Mouse (Mus musculus): ENCODE data around the gene Rfc1. TPM values are rescaled to one million over a fixed set of nuclear protein-coding genes. Genes with fewer than 3 reads are reported as not detected.
"Not testable (repeated sequence)": the region's sequence is repeated elsewhere in the genome, so short reads cannot be mapped to it uniquely, and the experiment has no call there.

Rfc1 gene
- polyA plus RNA-seq, 1 experiment from 2014 or later: 84.4 TPM

DNA sequence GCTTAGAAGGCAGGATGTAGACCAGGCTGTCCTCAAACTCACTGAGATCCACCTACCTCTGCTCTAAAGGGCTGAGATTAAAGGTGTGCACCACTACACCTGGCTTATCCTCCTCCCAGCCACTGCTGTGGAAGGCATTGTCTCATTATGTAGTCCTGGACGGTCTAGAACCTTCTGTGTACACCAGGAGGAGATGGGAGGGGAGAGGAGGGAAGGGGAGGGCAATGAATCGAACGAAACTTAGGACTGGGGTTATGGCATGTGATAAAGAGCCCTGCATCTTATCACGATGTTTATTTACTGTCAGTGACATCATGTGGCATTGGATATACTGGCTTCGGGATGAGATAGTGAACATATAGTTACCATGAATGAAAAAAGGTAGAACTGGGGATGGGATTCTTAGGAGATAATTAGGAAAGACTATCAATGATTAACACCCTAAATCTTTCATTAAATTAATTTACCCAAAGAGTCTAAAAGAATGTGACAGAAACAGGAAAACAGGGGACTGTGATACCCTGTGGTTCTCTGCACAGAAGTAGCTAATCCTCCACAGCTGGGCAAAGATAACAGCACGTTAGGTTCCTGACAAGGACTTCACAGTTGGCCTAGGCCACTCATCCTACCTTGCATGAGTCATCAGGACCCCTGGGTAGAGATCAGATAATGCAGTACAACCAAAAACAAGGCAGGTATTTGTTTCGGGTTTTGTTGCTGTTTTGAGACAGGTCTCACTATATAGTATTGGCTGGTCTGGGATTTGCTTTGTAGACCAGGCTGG, 37.1 kb downstream of the Rfc1 start:
- Histone ChIP-seq H3K4me1 (no peaks in the 10 kb centered on the region), H3K9me3 (no peaks in the 10 kb centered on the region), H3K4me3 (no peak overlapping the region), H3K4me2 (no peak overlapping the region), H3K27ac (no peak overlapping the region), H3K27me3 (no peaks in the 10 kb centered on the region), H3K36me3 (peaks cover 40% of the 10 kb centered on the region), H3K9ac (no peak overlapping the region)
- ATAC-seq (ENCODE audit: borderline replicate concordance, extremely low read depth, low FRiP score, low TSS enrichment): no peak
- WGBS: 66% methylated on average over 7 of the region's 7 CpGs

DNA sequence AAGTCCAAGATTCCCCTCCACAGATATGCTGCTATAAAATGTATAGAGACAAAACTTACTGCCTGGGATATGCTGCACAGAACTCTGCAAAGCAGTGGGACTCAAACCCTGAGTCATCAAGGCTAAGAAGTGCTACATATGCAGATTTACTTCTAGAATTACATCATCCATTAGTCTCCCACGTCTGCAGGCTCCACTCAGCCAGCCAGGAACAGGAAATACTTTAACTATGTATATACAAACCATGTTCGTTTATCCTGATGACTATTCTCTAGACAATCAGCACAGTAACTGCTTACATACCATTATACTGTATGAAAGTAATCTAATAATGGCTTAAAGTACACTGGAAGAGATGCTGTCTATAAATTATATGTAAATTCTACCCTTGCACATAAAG, 41.2 kb downstream of the Rfc1 start:
- peaks cover 50% of the 10 kb centered on the region for H3K36me3 ChIP-seq

DNA sequence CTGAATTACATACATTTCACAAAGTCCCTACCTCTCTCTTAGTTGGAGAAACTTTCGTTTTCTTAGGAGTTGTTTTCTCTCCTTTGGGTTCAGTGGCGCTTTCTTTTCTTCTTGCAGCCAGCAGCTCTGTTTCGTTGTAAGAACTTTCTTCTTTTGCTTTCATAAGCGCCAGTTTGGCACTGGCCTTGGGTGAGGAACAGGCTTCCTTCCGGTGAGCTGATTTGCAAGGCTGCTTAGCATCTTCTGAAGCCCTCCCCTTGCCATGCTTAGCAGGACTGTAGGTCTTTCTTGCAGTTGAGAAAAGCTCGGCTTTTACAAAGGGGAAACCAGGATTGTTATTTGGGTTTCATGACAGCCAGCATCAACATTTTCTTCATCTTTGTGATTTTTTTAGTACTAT, 41.8 kb downstream of the Rfc1 start:
- no peak overlapping the region for H3K4me3 ChIP-seq
- no peak overlapping the region for H3K27ac ChIP-seq
- H3K4me2 ChIP-seq: no peak overlapping the region
- no peak overlapping the region for H3K9ac ChIP-seq
- no peaks in the 10 kb centered on the region for H3K4me1 ChIP-seq
- no peaks in the 10 kb centered on the region for H3K9me3 ChIP-seq
- 87% methylated on average over 6 of the region's 6 CpGs for WGBS
- no peaks in the 10 kb centered on the region for H3K27me3 ChIP-seq
- no peak for ATAC-seq (ENCODE audit: borderline replicate concordance, extremely low read depth, low FRiP score, low TSS enrichment)
- peaks cover 52% of the 10 kb centered on the region for H3K36me3 ChIP-seq

More for the DNA sequence above, 41.2 kb downstream of the Rfc1 start:
- Histone ChIP-seq H3K9ac (no peak overlapping the region), H3K9me3 (no peaks in the 10 kb centered on the region), H3K27ac (no peak overlapping the region), H3K4me3 (no peak overlapping the region), H3K4me2 (no peak overlapping the region), H3K27me3 (no peaks in the 10 kb centered on the region), H3K4me1 (no peaks in the 10 kb centered on the region)
- peak; percentile 55; the same call in 1 of the 2 replicates for ATAC-seq (ENCODE audit: borderline replicate concordance, extremely low read depth, low FRiP score, low TSS enrichment)
- WGBS: 25% methylated on average over 2 of the region's 2 CpGs

GRCm38 (mm10) chr5:65289009-65289408, 46.5 kb downstream of the Rfc1 start:
- WGBS: 83% methylated on average over 8 of the region's 8 CpGs
- ATAC-seq (ENCODE audit: borderline replicate concordance, extremely low read depth, low FRiP score, low TSS enrichment): not testable (repeated sequence)

GRCm38 (mm10) chr5:65287751-65288701, 47.4 kb downstream of the Rfc1 start:
- no peak overlapping the region for H3K4me2 ChIP-seq
- H3K4me3 ChIP-seq: no peak overlapping the region
- H3K27ac ChIP-seq: no peak overlapping the region
- H3K9ac ChIP-seq: no peak overlapping the region
- ATAC-seq (ENCODE audit: borderline replicate concordance, extremely low read depth, low FRiP score, low TSS enrichment): no peak
- peaks cover 65% of the 10 kb centered on the region for H3K36me3 ChIP-seq
- no peaks in the 10 kb centered on the region for H3K4me1 ChIP-seq
- 83% methylated on average over 24 of the region's 24 CpGs for WGBS
- no peaks in the 10 kb centered on the region for H3K27me3 ChIP-seq
- no peaks in the 10 kb centered on the region for H3K9me3 ChIP-seq

More at GRCm38 (mm10) chr5:65289009-65289408, 46.5 kb downstream of the Rfc1 start:
- H3K36me3 ChIP-seq: peaks cover 70% of the 10 kb centered on the region
- not testable (repeated sequence) for H3K4me3 ChIP-seq, H3K4me2 ChIP-seq, H3K4me1 ChIP-seq, H3K9ac ChIP-seq, H3K27me3 ChIP-seq, H3K27ac ChIP-seq, H3K9me3 ChIP-seq

GRCm38 (mm10) chr5:65284171-65284570, 51.3 kb downstream of the Rfc1 start:
- H3K4me2 ChIP-seq: no peak overlapping the region
- H3K4me3 ChIP-seq: no peak overlapping the region
- H3K36me3 ChIP-seq: peaks cover 52% of the 10 kb centered on the region
- no peaks in the 10 kb centered on the region for H3K27me3 ChIP-seq
- H3K4me1 ChIP-seq: no peaks in the 10 kb centered on the region
- WGBS: 97% methylated on average over 3 of the region's 3 CpGs
- H3K9me3 ChIP-seq: no peaks in the 10 kb centered on the region
- ATAC-seq (ENCODE audit: borderline replicate concordance, extremely low read depth, low FRiP score, low TSS enrichment): no peak
- H3K27ac ChIP-seq: no peak overlapping the region
- H3K9ac ChIP-seq: no peak overlapping the region

DNA sequence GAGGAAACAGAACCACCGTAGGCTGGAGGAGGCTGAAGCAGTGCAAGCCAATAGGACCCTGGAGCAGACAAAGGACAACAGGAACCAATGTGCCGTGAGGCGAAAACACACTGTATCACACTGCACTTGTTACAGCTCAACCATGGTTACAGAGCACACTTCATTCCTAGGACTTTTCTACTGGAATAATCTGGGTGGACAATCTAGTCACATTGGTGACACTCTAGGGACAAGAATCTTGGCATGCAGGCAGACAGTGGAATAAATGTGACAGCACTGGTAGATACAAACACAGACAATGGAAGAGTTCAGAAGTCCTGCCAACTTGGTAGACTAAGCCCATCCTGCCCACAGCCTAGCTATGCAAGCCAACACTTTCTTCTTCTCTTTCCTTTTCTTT, 54.3 kb downstream of the Rfc1 start:
- no peaks in the 10 kb centered on the region for H3K27me3 ChIP-seq
- no peak overlapping the region for H3K4me3 ChIP-seq
- no peak overlapping the region for H3K9ac ChIP-seq
- no peak overlapping the region for H3K4me2 ChIP-seq
- H3K9me3 ChIP-seq: no peaks in the 10 kb centered on the region
- peaks cover 58% of the 10 kb centered on the region for H3K36me3 ChIP-seq
- no peak for ATAC-seq (ENCODE audit: borderline replicate concordance, extremely low read depth, low FRiP score, low TSS enrichment)
- H3K4me1 ChIP-seq: no peaks in the 10 kb centered on the region
- H3K27ac ChIP-seq: no peak overlapping the region
- 92% methylated on average over 3 of the region's 3 CpGs for WGBS

DNA sequence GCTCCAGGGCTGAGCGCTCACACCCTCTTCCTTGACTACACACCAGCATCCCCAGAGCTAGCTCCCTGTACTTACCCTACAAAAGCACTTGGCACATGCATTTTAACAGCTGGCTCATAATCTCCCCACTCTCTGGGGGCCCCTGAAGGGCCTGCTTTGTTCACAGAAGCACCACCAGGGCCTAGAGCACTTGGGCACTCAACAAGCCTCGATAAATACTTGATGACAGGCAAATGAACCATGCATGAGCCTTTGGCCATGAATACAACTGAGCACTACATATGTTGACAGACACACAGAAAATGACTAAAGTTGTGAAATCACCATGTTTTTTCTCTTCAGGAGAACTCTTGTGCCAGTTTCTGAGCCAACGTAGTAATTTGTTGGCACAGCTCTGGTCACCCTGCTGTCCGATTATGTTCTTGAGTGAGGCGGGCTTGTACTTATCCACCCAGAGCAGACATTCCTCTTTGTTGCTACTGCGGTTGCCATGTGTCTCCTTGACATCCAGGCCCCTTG, 56.3 kb downstream of the Rfc1 start:
- H3K9me3 ChIP-seq: no peaks in the 10 kb centered on the region
- ATAC-seq (ENCODE audit: borderline replicate concordance, extremely low read depth, low FRiP score, low TSS enrichment): peak; percentile 64; the same call in 1 of the 2 replicates
- 81% methylated on average over 6 of the region's 6 CpGs for WGBS
- H3K4me2 ChIP-seq: no peak overlapping the region
- no peak overlapping the region for H3K27ac ChIP-seq
- no peak overlapping the region for H3K4me3 ChIP-seq
- H3K27me3 ChIP-seq: no peaks in the 10 kb centered on the region
- H3K9ac ChIP-seq: no peak overlapping the region
- no peaks in the 10 kb centered on the region for H3K4me1 ChIP-seq
- H3K36me3 ChIP-seq: peaks cover 51% of the 10 kb centered on the region

GRCm38 (mm10) chr5:65273966-65274365, 61.5 kb downstream of the Rfc1 start:
- 75% methylated on average over 3 of the region's 3 CpGs for WGBS
- no peaks in the 10 kb centered on the region for H3K9me3 ChIP-seq
- H3K4me1 ChIP-seq: no peaks in the 10 kb centered on the region
- peaks cover 68% of the 10 kb centered on the region for H3K36me3 ChIP-seq
- no peak overlapping the region for H3K4me2 ChIP-seq
- no peaks in the 10 kb centered on the region for H3K27me3 ChIP-seq
- H3K4me3 ChIP-seq: no peak overlapping the region
- ATAC-seq (ENCODE audit: borderline replicate concordance, extremely low read depth, low FRiP score, low TSS enrichment): no peak
- H3K9ac ChIP-seq: no peak overlapping the region
- H3K27ac ChIP-seq: no peak overlapping the region

- ATAC-seq (ENCODE audit: borderline replicate concordance, extremely low read depth, low FRiP score, low TSS enrichment): no peak
Observed at GRCm38 (mm10) chr5:65257910-65258505, 77.5 kb downstream of the Rfc1 start.

GRCm38 (mm10) chr5:65250185-65250855, 85.2 kb downstream of the Rfc1 start:
- Histone ChIP-seq H3K4me3 (no peak overlapping the region), H3K9me3 (no peaks in the 10 kb centered on the region), H3K4me1 (0 out of 2 replicates have a peak, but pooled peaks cover 2% of the 10 kb centered on the region), H3K36me3 (no peaks in the 10 kb centered on the region), H3K27ac (peak overlapping the region; percentile 66), H3K27me3 (no peaks in the 10 kb centered on the region), H3K9ac (no peak overlapping the region), H3K4me2 (0 out of 2 replicates have a peak overlapping the region, but pooled peaks have one; percentile 14)
- ATAC-seq (ENCODE audit: borderline replicate concordance, extremely low read depth, low FRiP score, low TSS enrichment): peak; percentile 54; the same call in 1 of the 2 replicates
- 59% methylated on average over 7 of the region's 7 CpGs for WGBS

More at GRCm38 (mm10) chr5:65257910-65258505, 77.5 kb downstream of the Rfc1 start:
- Histone ChIP-seq H3K27me3 (no peaks in the 10 kb centered on the region), H3K27ac (no peak overlapping the region), H3K9me3 (no peaks in the 10 kb centered on the region), H3K4me2 (no peak overlapping the region), H3K4me3 (no peak overlapping the region), H3K9ac (no peak overlapping the region), H3K4me1 (no peaks in the 10 kb centered on the region), H3K36me3 (peaks cover 55% of the 10 kb centered on the region)
- 88% methylated on average over 14 of the region's 14 CpGs for WGBS
